Mouse (Mus musculus): ENCODE results near the gene Smim20.

- TF ChIP-seq CTCF (IDR thresholded peaks at IDR 0.05; ENCODE audit: extremely low read depth, insufficient read depth, insufficient read length, insufficient replicate concordance) (no peak), POLR2A (IDR thresholded peaks at IDR 0.05; ENCODE audit: low read depth, low read length) (no peak)
Observed at GRCm38 (mm10) chr5:53268095-53268692, 1.3 kb downstream of the Smim20 start.

Measured in spleen, adult 2 months (tissue).